Mouse (Mus musculus) spleen, postnatal 4 days (tissue): ENCODE results near the gene Cops4.

Experiments used
- DNase-seq, 2 experiments: peaks; one replicate each; pipeline ENCODE4 v3.0.0; 2022; ENCODE audit warnings: low spot score in 2 of 2

Cops4 gene

DNA sequence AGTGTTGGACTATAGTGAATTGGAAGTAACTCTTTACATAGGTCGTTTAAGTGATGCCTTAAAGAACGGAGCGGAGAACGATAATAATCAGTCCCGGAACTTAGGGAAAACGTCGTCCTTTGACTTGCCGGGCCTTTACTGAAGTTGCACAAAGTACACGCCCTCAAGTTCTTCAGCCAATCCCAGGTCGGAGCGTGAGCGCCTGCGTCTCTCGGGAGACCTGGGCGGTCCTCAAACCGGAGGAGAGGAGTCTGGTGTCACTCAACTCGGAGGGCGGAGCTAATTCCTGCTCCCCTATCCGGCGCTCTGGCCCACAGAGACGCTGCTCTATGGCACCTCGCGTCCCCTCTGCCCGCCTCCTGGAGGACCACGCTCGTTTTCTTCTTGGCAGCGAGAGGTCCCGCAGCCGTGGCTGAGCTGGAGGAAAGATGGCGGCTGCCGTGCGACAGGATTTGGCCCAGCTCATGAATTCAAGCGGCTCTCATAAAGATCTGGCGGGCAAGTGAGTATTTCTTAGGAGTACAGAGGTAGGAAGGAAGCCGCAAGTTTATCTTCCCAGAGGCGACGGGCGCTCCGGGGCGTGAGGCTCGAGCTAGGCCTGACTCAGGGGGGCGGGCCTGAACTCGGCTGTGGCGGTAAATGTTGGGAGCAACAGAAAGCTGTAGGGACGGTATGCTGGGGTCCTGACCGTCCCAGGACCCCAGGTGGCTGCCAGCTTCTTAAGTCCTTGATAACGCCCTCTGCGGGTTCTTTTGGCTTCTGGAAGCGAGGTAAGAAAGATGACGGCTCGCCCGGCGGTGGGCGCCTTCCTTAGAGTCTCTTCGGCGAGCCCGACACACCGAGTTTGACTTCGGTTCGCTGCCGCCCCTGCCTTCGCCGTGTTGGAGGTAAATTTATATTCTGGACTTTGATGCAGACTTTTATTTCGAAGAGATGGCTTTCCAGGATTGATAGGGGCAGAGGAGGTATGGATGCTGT, at the start of gene Cops4:
TSS of gene Cops4 (plus strand) at position 261 of the 978 bp plus-strand sequence.
- DNase-seq = peak; percentile 97 to 98

DNA sequence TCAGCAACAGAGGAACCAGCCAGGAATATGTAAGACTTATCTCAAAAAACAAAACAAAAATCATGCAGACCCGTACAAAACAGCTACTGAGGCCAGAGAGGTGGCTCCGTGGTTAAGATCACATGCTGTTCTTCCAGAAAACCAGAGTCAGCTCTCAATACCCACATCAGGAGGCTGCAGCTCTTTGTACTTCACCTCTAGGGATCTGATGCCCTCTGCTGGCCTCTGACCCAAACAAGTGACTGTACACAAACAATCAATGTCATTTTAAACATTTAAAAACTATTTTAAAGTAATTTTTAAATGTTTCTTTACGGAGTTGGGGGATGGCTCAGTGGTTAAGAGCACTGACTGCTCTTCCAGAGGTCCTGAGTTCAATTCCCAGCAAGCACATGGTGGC, 41.8 kb upstream of the Cops4 start:
- DNase-seq = no peak

DNA sequence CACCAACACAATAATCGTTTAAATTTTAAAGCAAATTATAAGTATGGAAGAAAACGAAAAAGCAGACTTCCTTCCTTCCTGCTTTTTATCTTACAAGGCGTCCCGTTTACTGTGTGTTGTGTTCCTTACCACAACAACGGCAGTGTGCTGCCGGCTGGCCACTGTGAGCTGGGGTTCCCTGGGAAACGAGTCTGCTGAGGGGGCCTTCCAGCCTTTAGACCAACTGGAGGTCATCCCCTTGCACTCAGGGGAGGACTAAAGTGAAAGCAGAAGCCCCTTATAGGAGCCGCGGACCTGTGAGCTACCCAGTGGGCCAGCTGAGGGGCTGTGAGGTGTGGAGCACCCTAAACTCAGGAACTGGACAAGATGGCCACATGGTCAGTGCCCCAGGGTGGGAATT, 40.5 kb upstream of the Cops4 start:
- DNase-seq = no peak

GRCm38 (mm10) chr5:100483569-100483968, 34.5 kb upstream of the Cops4 start:
- DNase-seq = no peak

GRCm38 (mm10) chr5:100487120-100487519, 31.0 kb upstream of the Cops4 start:
- DNase-seq = no peak

DNA sequence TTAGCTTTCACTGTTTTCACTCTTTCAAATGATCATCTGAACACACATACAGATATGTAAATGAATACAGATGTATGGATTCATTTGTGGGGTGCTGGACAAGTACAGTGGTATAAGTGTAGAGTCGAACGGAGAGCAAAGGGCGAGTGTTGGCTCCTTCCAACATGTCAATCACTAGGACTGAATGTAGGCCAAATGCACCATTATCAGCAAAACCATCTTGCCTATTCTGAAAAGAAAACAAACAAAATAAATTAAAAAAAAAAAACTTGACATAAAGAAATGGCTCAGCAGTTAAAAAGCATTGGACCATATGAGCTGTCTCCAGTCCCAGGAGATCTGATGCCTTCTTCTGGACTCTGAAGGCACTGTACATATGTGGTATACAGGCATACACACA, 29.9 kb upstream of the Cops4 start:
- no peak for DNase-seq

- no peak for DNase-seq
Measured at GRCm38 (mm10) chr5:100489340-100489739, 28.8 kb upstream of the Cops4 start.

DNA sequence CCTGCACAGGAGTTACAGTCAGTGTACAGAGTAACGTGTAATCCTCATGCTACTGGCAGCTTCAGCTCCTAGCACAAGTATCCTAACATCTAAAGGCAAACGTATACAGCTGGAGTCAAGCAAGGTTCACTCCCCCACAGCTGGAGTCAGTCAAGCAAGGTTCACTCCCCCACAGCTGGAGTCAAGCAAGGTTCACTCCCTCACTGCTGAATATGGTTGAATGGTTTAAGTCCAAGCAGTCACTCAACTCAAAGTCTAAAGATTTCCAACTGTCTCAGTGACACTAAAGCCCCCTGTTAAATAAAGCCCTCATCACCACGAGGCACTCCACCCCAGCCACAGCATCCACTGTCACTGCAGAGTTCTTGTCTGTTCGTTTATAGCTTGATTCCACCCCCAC, 26.4 kb upstream of the Cops4 start:
- DNase-seq = no peak

DNA sequence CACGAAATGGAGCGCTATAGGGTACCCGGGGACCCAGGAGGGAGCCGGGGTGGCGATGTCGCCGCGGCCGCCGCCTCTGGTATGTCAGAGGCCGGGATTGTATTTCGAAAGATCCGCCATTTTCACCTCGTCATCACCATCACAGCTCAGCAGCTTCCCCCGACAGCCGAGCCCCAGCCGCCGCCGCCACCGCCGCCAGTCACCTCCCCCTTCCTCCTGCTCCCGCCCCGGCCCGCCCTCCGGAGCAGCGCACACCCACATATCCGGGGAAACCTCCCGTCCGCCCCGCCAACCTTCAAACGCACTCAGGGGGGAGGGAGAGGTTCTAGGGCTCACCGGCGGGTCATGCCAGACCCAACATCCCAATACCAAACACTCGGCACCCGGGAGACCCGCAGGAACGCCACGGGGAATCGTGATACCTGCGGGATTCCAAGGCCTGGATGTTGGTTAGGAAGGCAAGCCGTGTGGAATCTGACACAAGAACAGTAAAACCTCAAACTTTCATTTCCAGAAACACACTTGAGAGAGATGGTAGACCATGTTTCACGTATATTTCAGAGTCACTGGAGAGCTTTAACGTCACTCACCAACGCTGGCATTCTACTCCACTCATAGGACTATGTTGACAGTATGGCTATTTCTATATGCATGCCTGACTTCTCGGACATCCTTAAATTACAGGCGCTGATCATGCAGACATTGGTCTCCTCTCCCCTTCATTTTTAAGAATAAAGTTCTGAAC, 19.5 kb upstream of the Cops4 start:
- peak; percentile 88 to 93 for DNase-seq

DNA sequence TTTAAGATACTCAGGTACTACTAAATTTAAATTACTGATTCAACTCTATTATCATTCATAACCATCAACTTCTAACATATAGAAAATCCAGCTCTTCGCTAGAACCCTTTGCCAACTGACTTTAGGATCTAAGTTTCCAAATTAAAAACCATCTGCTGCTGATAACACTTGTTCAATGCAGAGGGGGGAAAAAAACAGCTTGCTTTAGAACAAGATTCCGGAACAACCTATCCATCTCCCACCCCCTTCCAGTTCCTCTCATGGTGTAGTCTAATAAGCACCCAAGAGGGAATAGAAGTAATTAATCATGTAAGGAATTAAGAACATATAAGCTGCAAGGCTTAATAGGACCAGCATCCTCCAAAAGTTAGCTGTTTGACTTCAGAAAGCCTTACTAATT, 18.9 kb upstream of the Cops4 start:
- DNase-seq = no peak

GRCm38 (mm10) chr5:100499831-100500304, 18.2 kb upstream of the Cops4 start:
- peak; percentile 60 to 81 for DNase-seq

- DNase-seq = peak; percentile 83 to 92
Measured at GRCm38 (mm10) chr5:100500458-100500961, 17.6 kb upstream of the Cops4 start, which contains the start of gene Lin54. TSS of gene Lin54 (minus strand) at chr5:100500639.

GRCm38 (mm10) chr5:100501267-100501666, 16.8 kb upstream of the Cops4 start:
- DNase-seq = no peak

DNA sequence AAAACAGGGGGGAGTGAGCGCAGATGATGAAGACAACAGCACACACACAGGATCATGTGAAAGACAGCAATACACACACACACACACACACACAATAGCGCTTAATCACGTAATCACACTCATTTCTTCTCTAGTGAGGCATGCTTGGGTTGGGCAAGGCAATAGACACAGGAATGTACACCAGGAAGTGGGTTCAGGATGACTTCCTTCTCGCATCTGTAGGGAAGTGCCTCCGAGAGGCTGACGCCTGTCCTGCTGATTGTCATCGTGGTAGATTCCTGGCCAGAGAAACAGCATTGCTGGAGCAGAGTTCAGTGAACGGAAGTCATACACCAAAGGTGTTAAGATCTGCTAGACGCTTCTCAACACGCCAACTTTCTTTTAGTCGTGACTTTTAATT, 8.9 kb upstream of the Cops4 start:
- DNase-seq = no peak

GRCm38 (mm10) chr5:100512576-100512975, 5.5 kb upstream of the Cops4 start:
- no peak for DNase-seq

DNA sequence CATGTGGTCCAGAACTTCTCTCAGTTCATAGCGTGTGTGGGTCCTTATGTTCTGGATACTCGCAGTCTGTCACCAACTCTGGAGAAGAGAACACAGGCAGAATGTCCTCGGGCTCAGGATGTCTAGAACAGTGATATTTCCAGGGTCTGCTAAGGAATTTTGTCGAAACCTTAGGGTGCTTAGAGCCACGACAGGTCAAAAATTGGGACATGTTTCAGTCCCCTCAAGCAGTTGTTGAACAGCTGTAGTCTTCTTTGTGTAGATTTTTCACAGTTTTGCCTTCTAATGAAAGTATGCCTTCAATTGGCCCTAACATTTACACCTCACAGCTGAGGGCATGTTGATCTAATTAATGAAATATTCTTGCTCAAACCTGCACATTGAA, 910 bp downstream of the Cops4 start:
- DNase-seq = no peak

- DNase-seq = no peak
Measured at GRCm38 (mm10) chr5:100520223-100520622, 2.1 kb downstream of the Cops4 start.

GRCm38 (mm10) chr5:100523331-100523730, 5.2 kb downstream of the Cops4 start:
- no peak for DNase-seq

DNA sequence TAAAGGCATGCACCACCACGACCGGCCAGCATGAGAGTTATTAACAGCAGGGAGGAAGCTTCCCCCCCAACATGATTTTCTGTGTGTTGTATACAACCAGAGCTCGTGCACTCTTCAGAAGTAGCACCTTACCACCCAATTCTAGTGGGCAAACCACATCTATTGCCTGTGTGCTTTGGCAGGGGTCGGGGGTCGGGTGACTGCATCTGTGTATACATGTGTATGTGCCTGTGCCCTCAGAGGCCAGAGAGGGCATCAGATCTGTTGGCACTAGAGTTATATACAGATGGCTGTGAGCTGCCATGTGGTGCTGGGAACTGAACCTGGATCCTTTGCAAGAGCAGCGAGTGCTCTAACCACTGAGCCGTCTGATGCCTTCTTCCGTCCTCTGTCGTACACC, 6.8 kb downstream of the Cops4 start:
- no peak for DNase-seq

GRCm38 (mm10) chr5:100525620-100526019, 7.5 kb downstream of the Cops4 start:
- no peak for DNase-seq

GRCm38 (mm10) chr5:100526164-100526563, 8.1 kb downstream of the Cops4 start:
- DNase-seq = peak in 1 of 2 experiments; percentile 33

DNA sequence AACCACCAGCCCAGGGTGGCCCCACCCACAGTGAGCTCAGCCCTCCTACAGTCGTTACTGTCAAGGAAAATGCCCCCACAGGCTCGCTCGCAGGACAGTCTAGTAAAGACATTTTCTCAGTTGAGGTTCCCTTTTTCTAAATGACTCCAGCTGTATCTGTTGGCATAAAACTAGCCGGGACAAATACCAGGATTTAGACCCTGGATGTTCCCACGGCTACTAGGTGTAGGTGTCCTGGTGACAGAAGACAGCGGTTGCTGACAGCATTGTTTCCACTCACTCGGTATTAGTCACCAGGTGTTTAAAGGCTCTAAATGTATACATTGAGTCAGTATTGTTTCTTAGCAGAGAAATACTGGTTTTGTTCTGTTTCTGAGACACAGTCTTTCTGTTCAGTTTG, 17.7 kb downstream of the Cops4 start:
- no peak for DNase-seq
